Mouse (Mus musculus): Measurements from ENCODE around the gene Katnal1. TPM values are rescaled to one million over a fixed set of nuclear protein-coding genes. Genes with fewer than 3 reads are reported as not detected.

Gene Katnal1
- polyA plus RNA-seq, 2 experiments: 5.1 to 7.6 TPM

GRCm38 (mm10) chr5:148904846-148905245 is 24.3 kb downstream of the Katnal1 start:
- Histone ChIP-seq H3K4me1 (replicated peaks; ENCODE audit: control insufficient read depth in 2 of 2, insufficient read depth in 2 of 2, low read length in 1 of 2) (peaks cover 19 to 28% of the 10 kb centered on the region in 2 experiments), H3K4me2 (ENCODE audit: low read depth) (no peak overlapping the region), H3K9me3 (ENCODE audit: control insufficient read depth, low read length) (no peaks in the 10 kb centered on the region), H3K27me3 (ENCODE audit: control insufficient read depth, insufficient read depth, low read length) (no peaks in the 10 kb centered on the region), H3K27ac (no peak overlapping the region), H3K36me3 (replicated peaks; ENCODE audit: control insufficient read depth, insufficient read depth, low read depth) (peaks cover 5% of the 10 kb centered on the region), H3K9ac (replicated peaks) (no peak overlapping the region), H3K4me3 (ENCODE audit: insufficient read depth in 1 of 2, low read depth in 2 of 2, low read length in 2 of 2) (no peak overlapping the region)
- DNase-seq (ENCODE audit: low read depth in 3 of 3, low spot score in 3 of 3) (no peak), ATAC-seq (ENCODE audit: insufficient read depth) (no peak)
- TF ChIP-seq CTCF (IDR thresholded peaks at IDR 0.05; ENCODE audit: low read depth) (peak; percentile 70), EP300 (IDR thresholded peaks at IDR 0.05; ENCODE audit: low read depth) (no peak)
- WGBS (ENCODE audit: insufficient replicate concordance): 71% methylated on average over 6 of the region's 6 CpGs

DNA sequence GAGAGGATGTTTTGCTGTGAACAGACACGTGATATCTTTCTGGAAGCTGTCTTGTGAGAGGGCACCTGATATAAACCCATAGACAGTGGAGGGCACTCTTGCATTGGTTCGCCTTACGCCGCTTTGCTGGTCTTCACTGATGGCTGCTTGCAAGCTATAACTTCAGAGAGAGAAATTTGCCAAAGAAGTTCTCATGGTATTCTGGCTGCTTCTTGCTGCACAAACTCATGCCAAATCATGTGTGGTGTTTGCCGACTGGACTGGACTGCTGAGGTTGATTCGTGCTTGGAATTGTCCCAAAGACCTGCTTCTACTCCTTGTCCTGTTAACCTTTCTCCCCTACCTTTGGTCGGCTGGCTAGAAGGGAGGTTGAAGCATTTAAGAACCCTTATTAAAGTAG is 29.8 kb downstream of the Katnal1 start:
- ATAC-seq (ENCODE audit: insufficient read depth) (no peak), DNase-seq (ENCODE audit: low read depth in 3 of 3, low spot score in 3 of 3) (no peak)
- H3K27me3 ChIP-seq (ENCODE audit: control insufficient read depth, insufficient read depth, low read length): no peaks in the 10 kb centered on the region
- H3K27ac ChIP-seq: no peak overlapping the region
- peaks cover 36 to 49% of the 10 kb centered on the region in 2 experiments for H3K4me1 ChIP-seq (replicated peaks; ENCODE audit: control insufficient read depth in 2 of 2, insufficient read depth in 2 of 2, low read length in 1 of 2)
- no peak overlapping the region for H3K4me3 ChIP-seq (ENCODE audit: insufficient read depth in 1 of 2, low read depth in 2 of 2, low read length in 2 of 2)
- H3K36me3 ChIP-seq (replicated peaks; ENCODE audit: control insufficient read depth, insufficient read depth, low read depth): peaks cover 5% of the 10 kb centered on the region
- no peak overlapping the region for H3K9ac ChIP-seq (replicated peaks)
- WGBS (ENCODE audit: insufficient replicate concordance): 92% methylated on average over 7 of the region's 7 CpGs
- TF ChIP-seq EP300 (IDR thresholded peaks at IDR 0.05; ENCODE audit: low read depth) (no peak), CTCF (IDR thresholded peaks at IDR 0.05; ENCODE audit: low read depth) (no peak)
- no peak overlapping the region for H3K4me2 ChIP-seq (ENCODE audit: low read depth)
- no peaks in the 10 kb centered on the region for H3K9me3 ChIP-seq (ENCODE audit: control insufficient read depth, low read length)

DNA sequence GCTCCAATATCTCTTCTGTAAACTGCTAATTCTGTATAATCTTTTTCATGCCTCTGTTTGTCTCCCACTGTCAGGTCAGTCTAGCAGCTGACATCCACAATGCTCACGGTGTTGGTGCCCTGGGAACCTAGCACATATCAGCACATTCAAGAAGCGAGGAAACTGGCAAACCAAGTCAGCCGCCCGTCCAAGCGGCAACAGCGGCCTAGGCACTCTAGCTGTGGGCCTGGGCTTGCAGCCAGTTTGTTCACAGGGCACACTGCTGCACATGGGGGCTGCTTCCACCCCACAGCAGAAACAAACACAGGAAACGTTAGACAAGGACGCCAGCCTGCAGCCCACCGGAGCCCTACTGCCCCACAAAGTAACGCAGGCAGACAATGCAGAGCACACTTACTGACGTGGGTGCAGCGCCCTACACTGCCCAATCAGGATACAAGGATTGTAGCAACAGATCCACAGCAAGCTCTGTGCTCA is 31.1 kb downstream of the Katnal1 start:
- Histone ChIP-seq H3K36me3 (replicated peaks; ENCODE audit: control insufficient read depth, insufficient read depth, low read depth) (peaks cover 12% of the 10 kb centered on the region), H3K27me3 (ENCODE audit: control insufficient read depth, insufficient read depth, low read length) (no peaks in the 10 kb centered on the region), H3K27ac (peak overlapping the region; percentile 93), H3K9me3 (ENCODE audit: control insufficient read depth, low read length) (no peaks in the 10 kb centered on the region), H3K4me2 (ENCODE audit: low read depth) (peak overlapping the region; percentile 65), H3K4me3 (ENCODE audit: insufficient read depth in 1 of 2, low read depth in 2 of 2, low read length in 2 of 2) (no peak overlapping the region), H3K9ac (replicated peaks) (peak overlapping the region; percentile 63), H3K4me1 (replicated peaks; ENCODE audit: control insufficient read depth in 2 of 2, insufficient read depth in 2 of 2, low read length in 1 of 2) (peaks cover 36 to 42% of the 10 kb centered on the region in 2 experiments)
- ATAC-seq (ENCODE audit: insufficient read depth): peak; percentile 44
- no peak for TF ChIP-seq CTCF (IDR thresholded peaks at IDR 0.05; ENCODE audit: low read depth)
- TF ChIP-seq EP300 (IDR thresholded peaks at IDR 0.05; ENCODE audit: low read depth): no peak
- peak in 1 of 3 experiments; percentile 34 for DNase-seq (ENCODE audit: low read depth in 3 of 3, low spot score in 3 of 3)
- 19% methylated on average over 12 of the region's 12 CpGs for WGBS (ENCODE audit: insufficient replicate concordance)

DNA sequence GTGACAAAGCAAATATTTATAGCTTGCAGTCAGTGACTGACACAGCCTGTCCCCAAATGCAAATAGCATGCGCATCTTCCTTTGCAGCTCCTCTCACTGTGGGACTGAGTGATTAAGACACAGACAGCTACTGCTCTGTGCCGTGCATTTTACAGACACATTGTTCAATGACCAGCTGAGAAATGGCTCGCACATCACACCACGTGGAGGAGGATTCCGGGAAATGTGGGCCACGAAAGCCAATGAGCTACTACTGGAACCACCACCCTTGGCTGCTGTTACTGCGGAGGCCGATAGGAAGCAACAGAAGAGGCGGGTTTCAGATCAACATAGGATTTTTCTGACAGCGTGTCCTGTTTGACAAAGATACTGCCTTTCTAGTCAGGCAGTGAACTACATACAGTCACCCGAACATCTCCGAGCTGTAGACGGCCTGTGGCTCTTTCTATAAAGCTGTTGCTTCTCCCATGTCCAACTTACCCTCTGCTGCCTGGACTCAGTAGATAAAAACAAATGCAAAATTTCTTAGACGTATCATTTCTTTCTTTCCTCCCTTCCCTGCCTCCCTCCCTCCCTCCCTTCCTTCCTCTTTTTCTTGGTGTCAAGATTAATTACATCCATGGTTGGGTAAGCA is 31.9 kb downstream of the Katnal1 start:
- Histone ChIP-seq H3K27me3 (ENCODE audit: control insufficient read depth, insufficient read depth, low read length) (no peaks in the 10 kb centered on the region), H3K4me3 (ENCODE audit: insufficient read depth in 1 of 2, low read depth in 2 of 2, low read length in 2 of 2) (peak overlapping the region; percentile 18 to 19; a peak in 3 of 4 replicates), H3K9me3 (ENCODE audit: control insufficient read depth, low read length) (no peaks in the 10 kb centered on the region), H3K9ac (replicated peaks) (peak overlapping the region; percentile 63), H3K4me2 (ENCODE audit: low read depth) (peak overlapping the region; percentile 65), H3K36me3 (replicated peaks; ENCODE audit: control insufficient read depth, insufficient read depth, low read depth) (peaks cover 17% of the 10 kb centered on the region), H3K27ac (peak overlapping the region; percentile 93), H3K4me1 (replicated peaks; ENCODE audit: control insufficient read depth in 2 of 2, insufficient read depth in 2 of 2, low read length in 1 of 2) (peaks cover 36 to 42% of the 10 kb centered on the region in 2 experiments)
- 8% methylated on average over 14 of the region's 14 CpGs for WGBS (ENCODE audit: insufficient replicate concordance)
- DNase-seq (ENCODE audit: low read depth in 3 of 3, low spot score in 3 of 3): peak; percentile 81 to 89 (median 83)
- ATAC-seq (ENCODE audit: insufficient read depth): peak; percentile 92
- peak; percentile 88 for TF ChIP-seq EP300 (IDR thresholded peaks at IDR 0.05; ENCODE audit: low read depth)
- peak; percentile 33 for TF ChIP-seq CTCF (IDR thresholded peaks at IDR 0.05; ENCODE audit: low read depth)

GRCm38 (mm10) chr5:148896515-148896914 is 32.6 kb downstream of the Katnal1 start:
- H3K4me1 ChIP-seq (replicated peaks; ENCODE audit: control insufficient read depth in 2 of 2, insufficient read depth in 2 of 2, low read length in 1 of 2): peaks cover 36 to 42% of the 10 kb centered on the region in 2 experiments
- peak in 2 of 3 experiments; percentile 20 to 39 for DNase-seq (ENCODE audit: low read depth in 3 of 3, low spot score in 3 of 3)
- WGBS (ENCODE audit: insufficient replicate concordance): 36% methylated on average over 10 of the region's 10 CpGs
- peak overlapping the region; percentile 93 for H3K27ac ChIP-seq
- H3K4me2 ChIP-seq (ENCODE audit: low read depth): peak overlapping the region; percentile 65
- TF ChIP-seq EP300 (IDR thresholded peaks at IDR 0.05; ENCODE audit: low read depth) (no peak), CTCF (IDR thresholded peaks at IDR 0.05; ENCODE audit: low read depth) (no peak)
- 0 out of 4 replicates have a peak overlapping the region, but pooled peaks of 1 of the 2 experiments have one; percentile 18 for H3K4me3 ChIP-seq (ENCODE audit: insufficient read depth in 1 of 2, low read depth in 2 of 2, low read length in 2 of 2)
- peak; percentile 40; the same call in 1 of the 2 replicates for ATAC-seq (ENCODE audit: insufficient read depth)
- peak overlapping the region; percentile 63 for H3K9ac ChIP-seq (replicated peaks)
- H3K9me3 ChIP-seq (ENCODE audit: control insufficient read depth, low read length): no peaks in the 10 kb centered on the region
- H3K36me3 ChIP-seq (replicated peaks; ENCODE audit: control insufficient read depth, insufficient read depth, low read depth): peaks cover 18% of the 10 kb centered on the region
- no peaks in the 10 kb centered on the region for H3K27me3 ChIP-seq (ENCODE audit: control insufficient read depth, insufficient read depth, low read length)
